Mouse (Mus musculus) frontal cortex, postnatal 14 days (tissue): ENCODE measurements around the gene Sclt1.
A peak's percentile ranks its signal among the peaks of the same experiment; 100 is the strongest.
"Not testable (repeated sequence)": the region's sequence is repeated elsewhere in the genome, so short reads cannot be mapped to it uniquely, and the experiment has no call there.

ENCODE experiments used
- DNase-seq, 2 experiments: peaks; one replicate each; pipeline ENCODE4 v3.0.0; 2022; ENCODE audit warnings: low spot score in 2 of 2

Sclt1 gene

DNA sequence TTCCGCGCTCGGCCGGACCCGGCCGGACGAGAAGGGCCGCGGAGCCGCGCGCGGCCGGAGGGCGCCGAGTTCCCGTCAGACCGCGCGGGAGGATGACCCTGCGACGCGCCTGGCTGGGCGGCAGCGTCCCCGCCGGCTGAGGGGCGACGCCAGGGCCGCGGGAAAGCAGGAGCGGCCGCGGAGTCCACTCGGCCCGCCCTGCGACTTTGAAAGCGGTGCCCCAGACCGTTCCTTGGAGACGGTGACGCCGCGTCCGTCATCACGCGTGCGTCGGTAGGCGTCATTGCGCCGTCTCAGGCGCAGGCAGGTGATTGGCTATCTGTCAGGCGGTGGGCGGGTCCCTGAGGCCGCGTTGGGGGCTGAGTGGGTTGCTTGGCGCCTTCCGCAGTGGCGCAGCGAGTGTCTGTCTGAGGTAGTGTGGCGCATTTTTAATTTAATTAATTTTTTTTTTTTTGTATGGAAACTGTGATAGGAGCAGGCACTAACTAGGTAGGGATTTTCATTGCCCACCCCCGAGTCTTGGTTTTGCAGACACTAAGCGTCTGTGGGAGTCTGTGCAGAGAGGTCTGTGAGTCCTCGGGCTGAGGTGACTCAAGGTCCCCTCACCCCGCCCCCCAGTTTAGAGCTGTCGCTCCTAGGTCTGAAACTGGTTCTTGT lies at the start of gene Sclt1, which contains the start of gene D3Ertd751e:
TSS of gene Sclt1 (minus strand) at position 237 of the 657 bp plus-strand sequence.
TSS of gene D3Ertd751e (plus strand) at position 334 of the 657 bp plus-strand sequence.
- peak; percentile 96 to 97 for DNase-seq

DNA sequence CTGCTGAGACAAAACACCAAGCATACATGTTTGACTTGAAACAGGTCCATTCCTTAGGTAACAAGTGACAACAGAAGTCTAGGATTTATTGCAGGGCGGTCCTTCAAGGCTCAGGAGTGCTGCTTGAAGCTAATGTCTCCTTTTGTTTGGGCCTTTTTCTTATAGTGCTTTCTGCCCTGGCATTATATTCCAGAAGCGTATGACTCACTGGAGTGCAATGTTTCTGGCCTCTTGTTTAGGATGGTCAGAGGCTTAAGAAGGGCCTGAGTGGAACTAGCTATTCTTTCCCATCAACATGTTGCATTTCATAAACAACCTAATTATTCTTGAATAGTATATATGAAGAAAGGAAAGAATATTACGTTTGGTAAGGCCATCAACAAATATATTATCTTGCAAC lies 19.8 kb upstream of the Sclt1 start:
- no peak for DNase-seq

DNA sequence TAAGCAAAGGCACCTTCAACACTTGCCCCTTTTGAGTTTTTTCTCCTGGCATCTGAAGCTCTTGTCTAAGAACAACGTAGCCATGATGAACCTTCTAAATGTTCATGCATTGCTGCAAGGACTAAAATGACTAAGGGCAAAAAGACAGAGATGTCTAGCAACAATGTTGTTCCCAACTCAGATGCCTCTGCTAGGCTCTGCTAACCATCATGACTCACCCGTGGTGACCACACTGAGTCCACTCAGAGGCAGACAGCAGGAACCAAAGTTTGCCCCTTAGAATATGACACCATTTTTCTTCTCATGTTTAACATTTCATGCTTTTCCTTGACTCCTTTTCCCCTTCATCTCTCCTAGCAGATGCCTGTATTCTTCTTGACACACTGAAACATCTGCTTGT lies 12.2 kb upstream of the Sclt1 start:
- DNase-seq, result no peak

DNA sequence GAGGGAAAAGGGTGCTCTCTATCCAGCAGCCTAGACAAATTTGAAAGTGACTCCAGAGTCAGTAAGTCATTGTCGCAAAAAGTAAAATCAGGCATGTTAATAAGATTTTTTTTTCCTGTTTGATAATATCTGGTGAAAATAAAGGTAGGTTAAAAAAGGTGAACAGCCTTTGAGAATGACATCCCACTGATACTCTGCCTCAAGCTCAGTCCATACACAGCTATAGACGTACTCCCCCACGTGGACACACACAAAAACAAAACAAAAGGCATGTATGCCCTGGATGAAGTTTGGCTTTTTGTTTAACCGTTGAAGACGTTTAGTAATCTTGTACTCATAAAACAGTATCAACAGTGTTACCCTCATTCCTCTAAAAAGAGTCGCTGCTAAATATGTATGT lies 1.1 kb upstream of the Sclt1 start:
- no peak for DNase-seq

DNA sequence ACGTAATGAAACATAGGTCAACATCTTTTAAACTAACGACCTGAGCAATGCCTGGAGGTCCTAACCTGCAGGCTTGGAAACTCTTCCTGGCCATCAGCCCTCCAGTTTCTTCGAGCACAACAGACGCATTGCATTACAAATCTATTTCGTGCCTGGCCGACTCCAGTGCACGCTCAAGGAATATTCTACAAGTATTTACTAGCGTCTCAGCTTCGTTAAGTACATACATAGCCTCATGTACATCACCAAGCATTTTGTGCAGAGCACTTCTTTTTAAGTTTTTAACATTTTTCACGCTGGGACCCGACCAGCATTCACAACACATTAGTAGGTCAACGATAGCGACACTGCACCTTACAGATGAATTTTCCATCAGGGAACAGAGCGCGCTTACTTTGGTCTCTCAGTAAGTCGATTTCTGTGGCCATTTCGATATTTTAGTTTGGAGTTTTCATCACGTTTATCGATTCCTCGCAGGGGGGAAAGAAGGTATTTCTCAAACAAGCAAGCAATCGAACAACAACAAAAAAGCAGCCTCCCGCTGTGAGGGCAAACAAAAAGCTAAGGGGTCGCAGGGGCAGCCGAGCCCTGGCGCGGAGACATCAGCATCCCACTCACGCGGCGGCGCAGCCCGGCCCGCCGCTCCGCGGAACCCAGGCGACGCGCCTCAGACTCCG lies 575 bp downstream of the Sclt1 start:
- no peak for DNase-seq

DNA sequence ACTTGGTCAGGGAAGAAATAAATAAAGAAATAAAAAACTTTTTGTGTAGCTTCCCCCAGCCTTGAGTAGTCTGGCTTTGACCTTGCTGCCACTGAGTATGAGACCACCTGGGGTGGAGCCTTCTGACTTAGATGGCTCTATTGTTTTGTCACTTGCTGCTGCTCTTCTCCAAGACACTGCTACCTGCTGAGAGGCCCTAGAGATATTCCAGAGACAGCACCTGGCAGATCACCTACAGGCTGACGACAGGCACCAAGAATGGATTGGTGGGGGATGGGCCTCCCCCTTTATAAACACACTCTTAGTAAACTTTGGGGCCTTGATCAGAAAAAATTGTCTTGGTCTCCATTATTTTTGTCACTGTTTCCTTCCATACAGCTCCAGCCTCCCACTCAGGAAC lies 46.6 kb downstream of the Sclt1 start:
- DNase-seq, result no peak

DNA sequence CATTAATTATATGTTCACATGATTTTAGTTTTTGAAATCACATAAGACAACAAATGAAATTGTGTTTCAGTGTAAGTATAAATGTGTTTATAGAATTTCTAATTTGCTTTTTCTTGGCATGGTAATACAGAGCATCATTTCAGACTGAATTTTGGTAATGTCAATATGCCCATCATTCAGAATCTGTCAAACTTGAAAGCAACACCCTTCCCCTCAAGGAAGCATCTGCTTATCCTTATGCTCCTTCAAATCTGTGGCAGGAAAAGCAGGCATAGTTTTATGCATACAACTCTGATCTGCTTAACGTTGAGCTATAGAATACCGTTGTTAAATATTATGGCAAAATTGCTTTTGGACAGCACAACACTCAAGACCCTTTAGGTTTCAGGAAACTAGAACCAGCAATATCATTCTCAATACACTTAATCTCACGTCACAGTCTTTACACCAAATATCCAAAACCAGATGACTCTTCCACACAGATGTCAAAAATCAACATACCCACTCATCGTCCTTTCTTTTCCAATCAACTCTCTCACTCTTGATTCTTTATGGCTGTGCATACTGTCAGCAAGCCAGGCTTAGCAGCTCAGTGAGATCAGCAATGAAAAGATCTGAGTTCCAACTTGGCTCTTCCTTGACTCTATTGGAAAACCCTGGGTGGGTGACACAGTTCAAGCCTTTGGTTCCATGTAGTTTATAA lies 49.7 kb downstream of the Sclt1 start:
- no peak for DNase-seq

DNA sequence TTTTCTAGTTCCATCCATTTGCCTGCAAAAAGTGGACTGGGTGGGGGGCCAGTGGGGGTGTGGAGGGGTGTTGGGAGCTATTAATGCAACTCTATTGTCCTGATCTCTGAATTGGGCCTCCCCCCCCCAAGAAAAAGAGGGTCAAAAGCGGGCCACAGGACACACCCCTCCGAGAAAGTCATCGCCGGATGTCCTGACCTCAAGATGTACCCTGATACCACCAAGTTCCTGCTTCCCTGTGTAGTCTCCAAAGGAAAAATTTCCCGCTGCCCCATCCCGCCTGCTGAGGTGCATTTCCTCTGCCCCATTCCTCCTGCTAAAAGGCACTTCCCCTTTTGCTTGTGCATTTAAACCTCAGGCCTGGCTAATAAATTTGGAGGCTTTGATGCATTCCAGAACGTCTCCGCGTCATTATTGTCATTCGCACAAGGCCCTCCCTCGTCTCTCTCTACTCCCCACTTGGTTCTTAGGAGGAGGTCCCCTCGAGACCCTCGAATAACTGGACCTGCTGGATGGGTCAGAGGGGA lies 52.1 kb downstream of the Sclt1 start:
- DNase-seq, result not testable (repeated sequence)

DNA sequence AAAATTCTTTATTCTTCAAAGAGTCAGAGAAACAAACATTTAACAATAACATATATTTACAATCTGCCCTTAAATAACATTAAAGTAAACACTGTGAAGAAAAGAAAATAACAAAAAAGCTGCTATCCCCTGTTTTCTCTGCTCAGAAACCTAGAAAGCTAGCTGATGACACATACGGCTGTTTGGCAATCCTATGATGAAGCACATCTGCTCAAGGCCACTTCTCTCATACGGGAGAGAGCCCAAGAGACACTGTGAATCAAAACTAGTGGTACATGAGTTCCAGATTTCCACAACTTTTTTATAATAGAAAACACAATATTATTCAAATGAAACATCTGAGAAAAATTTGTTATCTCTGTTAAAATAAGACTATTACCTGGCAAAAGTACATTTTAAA lies 55.9 kb downstream of the Sclt1 start:
- DNase-seq, result no peak

DNA sequence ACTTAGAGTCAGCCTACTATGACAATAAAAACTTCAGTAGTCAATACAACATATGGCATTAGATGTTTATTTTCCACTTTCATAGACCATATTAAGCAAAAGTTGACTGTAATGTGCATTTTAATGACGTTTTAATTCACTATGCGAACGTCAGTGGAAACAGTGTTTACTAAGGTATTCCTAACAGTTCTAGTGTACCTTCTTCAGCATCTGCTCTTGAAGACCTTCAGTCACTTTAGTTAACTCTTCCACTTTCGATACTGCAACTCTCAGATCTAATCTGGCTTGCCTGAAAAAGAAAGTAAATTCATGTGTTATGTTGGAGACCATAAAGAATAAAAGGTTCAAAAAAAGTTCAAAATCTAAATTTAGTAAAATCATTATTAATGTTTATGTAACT lies 60.2 kb downstream of the Sclt1 start:
- no peak for DNase-seq

DNA sequence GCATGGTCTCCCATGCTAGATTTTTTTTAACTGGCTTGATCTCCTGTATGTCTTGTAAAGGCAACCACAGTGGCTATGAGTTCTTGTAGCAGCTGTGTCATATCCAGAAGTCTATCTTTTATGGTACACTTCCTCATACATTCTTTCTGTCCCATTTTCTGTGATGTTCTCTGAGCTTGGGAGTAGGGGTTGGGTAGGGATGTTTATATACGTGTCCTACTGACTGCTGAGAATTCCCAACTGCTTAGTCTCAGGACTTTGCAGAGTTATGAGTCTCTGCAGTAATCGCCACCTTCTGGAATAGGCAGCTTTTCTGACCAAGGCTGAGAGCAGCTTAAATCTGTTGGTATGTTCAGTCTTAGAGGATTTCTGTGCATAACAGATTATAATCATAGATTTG lies 65.7 kb downstream of the Sclt1 start:
- DNase-seq, result no peak

DNA sequence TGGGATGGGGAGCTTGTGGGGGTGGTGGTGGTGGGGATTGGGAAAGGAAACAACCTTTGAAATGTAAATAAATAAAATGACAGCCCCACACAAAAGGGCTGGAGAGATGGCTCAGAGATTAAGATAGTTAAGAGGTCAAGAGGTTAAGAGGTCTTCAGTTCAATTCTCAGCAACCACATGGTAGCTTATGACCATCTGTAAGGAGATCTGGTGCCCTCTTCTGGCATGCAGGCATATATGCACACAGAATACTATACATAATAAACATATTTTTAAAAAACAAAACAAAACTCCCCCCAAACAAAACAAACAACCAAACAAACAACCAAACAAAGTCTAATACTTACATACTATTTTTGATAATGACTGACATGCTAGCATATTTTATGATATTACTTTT lies 67.5 kb downstream of the Sclt1 start:
- no peak for DNase-seq

DNA sequence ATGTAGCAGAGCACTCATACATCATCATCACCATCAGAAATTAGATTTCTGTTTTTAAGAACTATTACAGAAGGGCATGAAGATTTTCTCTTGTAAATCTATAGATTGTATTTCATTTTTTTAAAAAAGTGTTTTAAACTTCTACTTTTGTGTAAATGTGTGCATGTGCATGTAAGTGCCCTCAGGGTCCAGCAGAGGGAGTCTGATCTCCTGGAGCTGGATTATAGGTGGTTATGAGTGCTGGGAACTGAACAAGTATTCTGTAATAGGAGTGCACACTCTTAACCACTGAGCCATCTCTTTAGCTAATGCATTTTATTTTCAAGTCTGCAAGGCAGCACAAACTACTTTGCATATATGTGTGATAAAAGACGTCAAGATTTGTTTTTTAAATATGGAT lies 86.7 kb downstream of the Sclt1 start:
- no peak for DNase-seq

DNA sequence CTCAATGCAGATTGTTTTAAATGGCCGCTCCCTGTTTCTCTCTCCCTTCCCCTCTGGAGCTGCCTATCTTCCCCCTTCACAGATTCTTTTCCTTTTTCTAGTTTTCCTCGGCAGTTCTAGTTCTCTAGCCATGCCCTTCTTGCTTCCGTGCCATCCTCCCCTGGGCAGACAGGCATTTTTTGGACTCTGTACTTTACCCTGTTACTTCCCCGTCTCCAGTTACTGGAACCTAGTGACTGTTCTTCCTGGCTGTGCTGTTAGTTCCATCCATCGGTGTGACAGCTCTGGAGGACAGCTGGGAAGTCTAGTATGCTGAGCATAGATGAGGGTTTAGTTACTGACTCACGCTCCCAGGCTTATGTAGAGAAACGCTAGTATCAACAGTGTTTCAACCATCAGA lies 121.3 kb downstream of the Sclt1 start:
- DNase-seq, result no peak

DNA sequence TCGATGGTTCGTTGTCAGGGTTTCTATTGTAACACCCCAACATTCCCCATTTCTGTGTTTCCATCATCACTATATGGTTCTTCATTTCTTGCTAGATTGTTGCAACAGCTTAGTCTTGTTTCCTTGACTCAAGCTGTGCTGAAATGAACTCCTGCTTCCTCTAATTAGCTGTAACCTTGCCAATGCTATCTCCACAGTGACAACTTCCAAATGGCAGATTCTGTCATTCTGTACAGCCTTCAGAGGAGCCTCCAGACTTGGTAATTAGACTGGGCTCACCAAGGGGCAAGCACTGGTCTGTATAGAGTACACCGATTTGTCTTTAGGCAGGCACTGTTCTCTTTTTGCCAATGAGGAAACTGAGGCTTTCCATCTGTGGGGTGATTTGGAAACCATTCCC lies 123.8 kb downstream of the Sclt1 start:
- DNase-seq, result no peak

DNA sequence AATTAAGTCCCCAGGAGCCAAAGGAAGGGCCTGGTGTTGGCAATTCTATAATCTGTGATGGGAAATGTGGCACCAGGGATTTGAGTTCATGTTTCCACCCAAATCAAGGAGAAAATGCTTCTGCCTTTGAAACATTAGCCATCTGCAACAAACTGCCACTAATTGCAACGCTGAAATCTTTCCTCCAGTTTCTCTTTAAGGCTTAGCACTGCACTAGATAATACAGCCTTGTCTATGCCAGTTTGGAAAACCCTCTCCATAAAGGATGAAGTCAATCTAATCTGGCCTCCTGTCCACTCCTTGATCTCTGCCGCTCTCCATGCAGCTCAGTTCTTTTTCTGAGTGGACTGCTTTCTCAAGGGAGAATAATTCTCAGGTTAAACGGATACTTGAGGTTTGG lies 124.3 kb downstream of the Sclt1 start:
- DNase-seq, result no peak

DNA sequence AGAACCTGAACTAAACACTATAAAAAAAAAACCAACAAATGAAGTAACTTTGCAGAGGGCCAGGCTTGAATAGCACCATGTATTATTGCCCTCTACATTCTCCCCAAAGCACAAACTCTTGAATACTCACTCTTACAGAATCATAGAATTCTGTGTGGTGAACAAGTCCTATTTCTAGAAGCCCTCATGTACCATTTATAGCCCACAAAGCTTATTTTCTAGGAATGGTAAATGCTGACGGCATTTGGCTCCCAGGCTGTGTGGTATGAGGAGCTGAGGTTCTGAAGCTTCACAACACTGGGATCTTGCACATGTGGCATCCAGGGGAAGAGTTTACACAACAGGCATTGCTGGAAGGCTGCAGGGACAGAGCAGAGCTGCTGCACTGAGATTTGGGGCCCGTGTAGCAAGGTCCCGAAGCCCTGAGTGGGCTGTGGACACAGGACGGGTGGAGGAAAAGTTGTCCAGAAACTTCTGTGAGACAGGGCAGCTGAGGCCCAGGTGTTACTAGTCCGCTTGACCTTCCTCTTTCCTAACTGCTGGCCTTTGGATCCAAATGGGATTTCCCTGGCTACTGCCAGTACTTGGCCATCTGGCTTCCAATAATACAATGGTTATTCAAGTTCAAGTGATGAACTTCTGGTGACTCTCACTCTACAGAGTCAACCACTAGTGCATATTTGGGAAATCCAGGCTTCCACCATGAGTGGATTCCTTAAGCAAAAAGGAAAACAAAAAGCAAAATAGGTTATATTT lies 127.9 kb downstream of the Sclt1 start:
- DNase-seq, result no peak

DNA sequence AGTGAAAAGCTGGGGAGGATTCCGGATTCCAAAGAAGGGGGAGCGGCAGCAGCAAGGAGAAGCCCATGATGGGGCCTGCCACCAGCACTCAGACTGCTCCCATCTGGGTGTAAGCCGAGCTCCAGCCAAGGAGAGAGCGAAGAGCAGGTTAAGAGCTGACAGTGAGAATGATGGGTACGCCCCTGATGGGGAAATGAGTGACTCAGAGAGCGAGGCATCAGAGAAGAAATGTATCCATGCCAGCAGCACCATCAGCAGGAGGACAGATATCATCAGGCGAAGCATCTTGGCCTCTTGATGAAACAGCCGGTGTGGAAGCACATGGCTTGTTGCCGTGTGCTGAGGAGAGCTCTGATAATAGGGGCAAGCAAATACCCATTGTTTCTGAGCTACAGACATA lies 128.6 kb downstream of the Sclt1 start:
- DNase-seq, result no peak

DNA sequence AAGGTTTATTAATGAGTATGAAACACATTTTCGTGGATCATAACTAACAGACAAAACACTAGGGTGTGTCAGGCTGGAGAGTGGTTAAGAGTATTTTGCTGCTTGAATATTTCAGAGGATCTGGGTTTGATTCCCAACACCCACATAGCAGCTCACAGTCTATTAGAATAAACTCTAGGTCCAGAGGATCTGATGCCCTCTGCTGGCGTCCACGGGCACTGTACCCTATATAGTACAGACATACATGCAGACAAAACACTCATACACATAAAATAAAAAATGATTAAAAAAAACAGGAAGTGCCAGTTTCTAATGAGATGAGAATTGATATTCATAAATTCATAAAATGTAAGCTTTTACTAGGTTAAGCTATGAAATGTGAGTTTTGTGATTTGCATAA lies 130.1 kb downstream of the Sclt1 start:
- no peak for DNase-seq

DNA sequence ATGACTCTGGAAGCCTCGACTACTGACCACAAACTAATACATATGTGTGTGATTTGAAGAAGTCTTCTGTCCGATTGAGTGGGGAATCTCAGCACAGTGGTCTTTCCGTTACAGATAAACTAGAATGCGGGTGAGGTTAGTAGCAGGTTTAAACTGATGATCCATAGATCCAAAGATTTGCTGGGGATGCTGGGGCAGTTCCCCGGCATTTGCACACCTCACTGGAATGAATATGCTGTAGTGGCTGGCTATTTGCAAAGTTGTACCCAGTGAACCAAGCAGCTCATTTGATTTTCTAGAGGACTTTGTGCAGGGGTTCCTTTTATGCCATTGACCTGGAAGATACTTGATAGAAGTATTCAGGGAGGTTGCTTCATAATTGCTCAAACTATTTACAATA lies 133.2 kb downstream of the Sclt1 start:
- no peak for DNase-seq

DNA sequence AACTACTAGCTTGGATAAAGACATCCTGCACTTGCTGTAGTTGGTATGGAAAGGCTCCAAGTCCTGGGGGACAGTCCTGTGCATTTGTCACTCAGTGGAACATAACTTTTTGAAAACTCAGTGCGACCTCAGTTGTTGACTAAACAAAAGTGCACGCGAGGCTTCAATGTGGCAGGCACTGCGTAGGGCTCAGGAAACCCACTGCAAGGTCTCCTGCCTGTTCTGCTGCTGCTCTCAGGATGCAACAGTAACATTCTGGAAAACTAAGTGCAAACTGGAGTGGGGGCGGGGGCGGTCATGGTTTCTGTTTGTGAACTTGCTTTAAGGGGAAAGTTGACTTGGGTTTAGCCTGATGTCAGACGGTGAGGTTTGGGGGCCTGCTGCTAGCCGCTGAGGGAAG lies 134.8 kb downstream of the Sclt1 start:
- DNase-seq, result no peak

DNA sequence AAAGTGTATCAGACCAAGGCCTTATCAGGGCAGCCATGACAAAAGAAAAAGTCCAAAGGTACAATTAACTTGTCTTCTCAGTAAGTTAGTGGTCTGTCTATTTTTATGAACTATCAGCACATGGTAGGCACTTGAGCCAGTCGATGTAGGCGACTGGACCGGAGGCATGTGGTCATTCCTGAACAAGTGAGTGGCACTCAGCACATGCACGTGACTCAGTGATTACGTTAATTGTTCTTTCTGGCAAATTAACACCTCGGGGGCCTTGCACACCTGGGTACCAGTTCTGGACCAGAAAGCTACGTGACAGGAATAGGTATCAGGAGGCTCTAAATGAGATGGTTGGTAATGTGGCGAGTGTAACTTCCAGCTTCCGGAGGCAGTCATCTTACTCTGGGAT lies 135.3 kb downstream of the Sclt1 start:
- no peak for DNase-seq
